Mouse (Mus musculus) erythroblast, embryonic 14.5 days (primary cell): ENCODE data around the gene Gm47791. TPM values are rescaled to one million over a fixed set of nuclear protein-coding genes. Genes with fewer than 3 reads are reported as not detected.

ENCODE experiments used
- H3K27me3 ChIP-seq: 2 replicates; pipeline ENCODE4 v1.6.1; 2012; ENCODE audit warnings: inconsistent platforms; ENCODE audit not compliant: control insufficient read depth
- H3K36me3 ChIP-seq: 2 replicates; pipeline ENCODE4 v1.6.1; 2012; ENCODE audit warnings: mild to moderate bottlenecking, inconsistent platforms; ENCODE audit not compliant: control insufficient read depth
- H3K4me1 ChIP-seq: 2 replicates; pipeline ENCODE4 v1.6.1; 2012; ENCODE audit warnings: inconsistent platforms; ENCODE audit not compliant: control insufficient read depth
- H3K4me3 ChIP-seq: replicated peaks from 2 replicates; pipeline ENCODE3; 2012; ENCODE audit warnings: moderate library complexity, mild to moderate bottlenecking, inconsistent platforms
- H3K9me3 ChIP-seq: 2 replicates; pipeline ENCODE4 v1.6.1; 2012; ENCODE audit warnings: low read length, inconsistent platforms, mixed read lengths; ENCODE audit not compliant: control insufficient read depth
- GATA1 ChIP-seq: IDR thresholded peaks from 2 replicates; pipeline ENCODE4 v1.6.1; 2012; ENCODE audit warnings: low read length, inconsistent platforms, mixed read lengths
- TAL1 ChIP-seq: IDR thresholded peaks from 3 replicates; pipeline ENCODE4 v1.6.1; 2012; ENCODE audit warnings: low read length, inconsistent platforms, mixed read lengths
- polyA plus RNA-seq: library from polyadenylated mRNA; stranded (reverse); fragments of >175 nt; gene quantifications from 2 replicates; pipeline ENCODE4 v1.2.3, GENCODE M21; 2012

Gene Gm47791
- polyA plus RNA-seq, 1 experiment, result not detected

DNA sequence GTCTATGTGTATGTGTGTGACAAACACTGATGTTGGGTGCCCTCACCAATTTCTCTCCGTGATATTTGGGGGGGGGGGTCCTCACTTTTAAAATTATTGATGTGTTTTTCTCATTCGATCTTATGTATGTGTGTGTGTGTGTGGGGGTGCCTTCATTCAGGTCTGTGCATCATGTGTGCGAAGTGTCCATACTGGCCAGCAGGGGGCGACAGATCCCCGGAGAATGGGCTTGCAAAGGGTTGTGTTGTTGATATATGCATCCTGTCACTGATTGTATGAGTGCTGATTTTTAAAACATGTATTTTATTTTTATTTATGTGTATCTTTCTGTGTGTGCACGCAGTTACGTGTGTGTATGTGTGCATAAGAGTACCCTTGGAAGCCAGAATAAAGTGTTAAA lies 32.6 kb upstream of the Gm47791 start:
- peaks cover 21% of the 10 kb centered on the region for H3K4me1 ChIP-seq

DNA sequence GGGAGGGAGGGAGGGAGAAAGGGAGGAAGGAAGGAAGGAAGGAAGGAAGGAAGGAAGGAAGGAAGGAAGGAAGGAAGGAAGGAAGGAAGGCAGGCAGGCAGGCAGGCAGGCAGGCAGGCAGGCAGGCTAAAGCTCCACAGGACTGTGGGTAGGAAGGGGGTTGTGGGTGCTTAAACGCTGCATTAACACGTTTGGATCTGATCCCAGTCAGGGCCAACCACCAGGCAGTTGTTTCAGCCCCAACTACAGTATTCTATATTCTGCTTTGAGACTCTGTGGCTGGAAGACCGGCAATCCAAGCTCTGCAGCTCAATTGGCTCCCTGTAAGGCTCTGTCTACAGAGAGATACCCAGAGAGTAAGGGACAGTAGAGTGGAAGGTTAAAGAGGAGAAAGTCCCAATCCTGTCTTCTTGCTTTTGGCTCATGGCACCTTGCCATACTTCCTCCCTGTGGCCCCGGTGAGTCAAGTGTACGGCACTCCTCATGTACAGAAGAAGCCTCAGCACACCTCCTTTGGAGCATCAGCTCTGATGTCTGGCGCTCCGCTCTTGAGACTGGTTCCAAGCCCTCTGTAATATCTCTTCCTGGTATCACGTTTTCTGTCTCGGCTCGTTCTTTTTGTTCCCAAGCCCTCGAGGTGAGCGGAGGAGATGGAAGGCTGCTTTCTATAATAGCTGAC lies 30.2 kb upstream of the Gm47791 start:
- Histone ChIP-seq H3K4me1 (peaks cover 34% of the 10 kb centered on the region), H3K9me3 (no peaks in the 10 kb centered on the region), H3K4me3 (no peak overlapping the region), H3K36me3 (no peaks in the 10 kb centered on the region), H3K27me3 (peaks cover 33% of the 10 kb centered on the region)
- no peak for TF ChIP-seq GATA1
- no peak for TF ChIP-seq TAL1

More for the DNA sequence above, 32.6 kb upstream of the Gm47791 start:
- H3K9me3 ChIP-seq, result no peaks in the 10 kb centered on the region
- H3K36me3 ChIP-seq, result no peaks in the 10 kb centered on the region
- no peak for TF ChIP-seq TAL1
- TF ChIP-seq GATA1, result no peak
- no peak overlapping the region for H3K4me3 ChIP-seq
- H3K27me3 ChIP-seq, result peaks cover 29% of the 10 kb centered on the region

DNA sequence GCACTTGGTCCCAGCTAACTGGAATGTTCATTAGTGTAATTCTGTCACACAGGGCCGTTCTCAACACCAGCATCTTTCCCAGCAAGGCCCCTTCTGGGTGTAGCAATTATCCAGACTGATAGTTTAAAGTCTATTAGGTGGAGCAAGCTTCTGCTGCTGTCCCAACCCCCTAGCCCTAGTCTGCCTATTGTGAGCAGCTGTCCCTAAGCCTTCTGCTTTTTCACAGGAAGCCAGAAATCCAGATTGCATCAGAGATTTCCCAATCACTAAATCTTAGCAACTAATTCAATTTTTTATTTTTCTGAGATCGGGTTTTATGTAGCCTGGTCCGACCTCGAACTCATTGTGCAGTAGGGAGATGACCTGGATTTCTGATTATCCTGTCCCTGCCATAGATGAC lies 27.9 kb upstream of the Gm47791 start:
- Histone ChIP-seq H3K4me1 (peaks cover 31% of the 10 kb centered on the region), H3K9me3 (no peaks in the 10 kb centered on the region), H3K27me3 (peaks cover 35% of the 10 kb centered on the region), H3K36me3 (no peaks in the 10 kb centered on the region), H3K4me3 (no peak overlapping the region)
- TF ChIP-seq TAL1 (no peak), GATA1 (no peak)

- no peaks in the 10 kb centered on the region for H3K36me3 ChIP-seq
- TF ChIP-seq TAL1 (no peak), GATA1 (no peak)
- no peaks in the 10 kb centered on the region for H3K9me3 ChIP-seq
- H3K27me3 ChIP-seq, result peaks cover 35% of the 10 kb centered on the region
- H3K4me1 ChIP-seq, result peaks cover 27% of the 10 kb centered on the region
- H3K4me3 ChIP-seq, result no peak overlapping the region
Observed at GRCm38 (mm10) chr1:82798304-82798703, 27.3 kb upstream of the Gm47791 start.

DNA sequence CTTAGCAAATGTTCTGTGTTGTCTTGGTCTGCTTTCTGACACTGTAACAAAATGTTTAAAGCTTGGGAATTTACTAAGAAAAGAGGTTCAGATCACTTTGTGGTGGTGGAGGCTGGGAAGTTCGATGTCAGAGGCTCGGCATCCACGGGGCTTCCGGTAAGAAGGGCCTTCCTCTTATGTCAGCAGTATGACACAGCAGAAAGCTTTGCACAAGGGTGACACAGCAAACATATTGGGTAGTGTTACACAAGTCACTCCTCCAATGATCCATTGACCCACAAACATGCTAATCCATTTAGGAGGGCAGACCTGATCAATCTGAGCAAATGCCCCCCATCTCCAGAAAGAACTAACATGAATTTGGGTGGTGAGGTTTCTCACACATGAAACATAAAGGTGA lies 26.0 kb upstream of the Gm47791 start:
- Histone ChIP-seq H3K4me1 (peaks cover 34% of the 10 kb centered on the region), H3K4me3 (no peak overlapping the region), H3K36me3 (no peaks in the 10 kb centered on the region), H3K27me3 (peaks cover 34% of the 10 kb centered on the region), H3K9me3 (no peaks in the 10 kb centered on the region)
- TF ChIP-seq TAL1 (no peak), GATA1 (no peak)

DNA sequence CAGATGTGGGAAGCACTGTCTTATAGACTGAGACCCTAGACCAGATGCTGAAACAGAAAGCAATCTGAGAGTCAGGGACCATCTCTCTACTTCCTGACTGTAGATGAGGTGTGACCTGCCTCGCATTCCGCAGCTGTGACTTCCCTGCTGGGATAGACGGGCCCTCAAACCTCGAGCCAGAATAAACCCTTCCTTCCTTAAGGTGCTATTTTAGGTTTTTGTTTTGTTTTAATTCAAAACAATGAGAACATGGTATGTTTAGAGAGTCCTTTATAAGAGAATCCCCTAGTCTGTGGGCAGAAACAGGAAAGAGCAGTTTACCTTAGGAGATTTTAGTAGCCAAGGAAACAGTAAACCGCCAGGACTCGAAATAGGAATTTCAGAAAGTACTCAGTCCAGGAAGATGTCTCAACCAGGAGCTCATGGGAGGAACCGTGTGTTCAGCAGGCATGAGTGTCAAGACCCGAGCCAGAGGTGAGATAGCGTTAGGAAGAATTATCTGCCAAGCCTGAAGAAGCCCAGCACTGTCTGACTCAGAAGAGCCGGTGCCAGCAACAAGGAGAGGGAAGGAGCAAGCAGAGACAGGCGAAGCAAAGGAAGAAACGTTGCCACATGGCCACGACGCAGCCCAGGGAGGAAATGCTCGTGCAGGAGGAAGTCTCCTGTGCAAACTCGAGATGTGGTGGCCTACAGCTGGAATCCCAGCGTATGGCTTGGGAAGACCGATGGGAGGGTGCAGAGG lies 24.8 kb upstream of the Gm47791 start:
- Histone ChIP-seq H3K4me1 (peaks cover 39% of the 10 kb centered on the region), H3K9me3 (no peaks in the 10 kb centered on the region), H3K27me3 (peaks cover 23% of the 10 kb centered on the region), H3K4me3 (no peak overlapping the region), H3K36me3 (no peaks in the 10 kb centered on the region)
- TF ChIP-seq GATA1 (no peak), TAL1 (no peak)

GRCm38 (mm10) chr1:82795211-82795610 lies 24.2 kb upstream of the Gm47791 start:
- H3K36me3 ChIP-seq, result no peaks in the 10 kb centered on the region
- H3K9me3 ChIP-seq, result no peaks in the 10 kb centered on the region
- peaks cover 18% of the 10 kb centered on the region for H3K27me3 ChIP-seq
- no peak overlapping the region for H3K4me3 ChIP-seq
- peaks cover 39% of the 10 kb centered on the region for H3K4me1 ChIP-seq
- no peak for TF ChIP-seq GATA1
- TF ChIP-seq TAL1, result no peak

DNA sequence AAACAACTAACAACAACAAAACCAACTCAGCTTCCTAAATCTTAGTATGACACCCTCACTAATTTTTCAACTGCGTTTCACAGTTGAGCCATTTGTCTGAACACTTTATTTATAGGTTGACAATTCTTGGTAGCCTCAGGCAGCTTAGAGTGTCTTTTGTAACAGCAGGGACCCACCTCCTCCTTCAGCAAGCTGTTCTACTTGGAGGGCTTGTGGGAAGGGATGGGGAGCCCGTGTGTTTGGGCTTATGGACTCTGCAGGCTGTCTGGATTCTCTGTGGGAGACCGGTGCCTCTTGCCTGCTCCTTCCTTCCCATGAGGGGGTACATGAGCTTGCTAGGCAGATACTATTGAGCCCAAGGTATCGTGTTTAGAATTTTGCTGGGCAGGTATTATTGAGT lies 22.9 kb upstream of the Gm47791 start:
- Histone ChIP-seq H3K4me3 (no peak overlapping the region), H3K36me3 (no peaks in the 10 kb centered on the region), H3K4me1 (peaks cover 39% of the 10 kb centered on the region), H3K27me3 (peaks cover 9% of the 10 kb centered on the region), H3K9me3 (no peaks in the 10 kb centered on the region)
- no peak for TF ChIP-seq GATA1
- TF ChIP-seq TAL1, result no peak

GRCm38 (mm10) chr1:82793110-82793509 lies 22.1 kb upstream of the Gm47791 start:
- Histone ChIP-seq H3K9me3 (no peaks in the 10 kb centered on the region), H3K27me3 (peaks cover 4% of the 10 kb centered on the region; the same call in 1 of the 2 replicates), H3K36me3 (no peaks in the 10 kb centered on the region), H3K4me3 (no peak overlapping the region), H3K4me1 (peaks cover 38% of the 10 kb centered on the region)
- TF ChIP-seq TAL1 (no peak), GATA1 (no peak)
